Mouse (Mus musculus) forebrain, embryonic 11.5 days (tissue): Measurements from ENCODE around the gene 4933406M09Rik. TPM values are rescaled to one million over a fixed set of nuclear protein-coding genes. Genes with fewer than 3 reads are reported as not detected.

ENCODE experiments used
- ATAC-seq: fragments of 200-750 bp; cut with Nextera tagmentation; replicated peaks from 2 replicates; pipeline ENCODE4 v1.8.0; 2017; ENCODE audit warnings: moderate TSS enrichment; ENCODE audit not compliant: low FRiP score
- DNase-seq: peaks from one replicate; pipeline ENCODE4 v3.0.0-alpha.2; 2017; ENCODE audit warnings: low spot score
- H3K27ac ChIP-seq: fragments of 300-500 bp; sonication (generic); 2 replicates; pipeline ENCODE4 v1.5.1; 2014; ENCODE audit warnings: low read depth, low read length
- H3K27me3 ChIP-seq: fragments of 300-500 bp; sonication (generic); 2 replicates; pipeline ENCODE4 v1.6.1; 2014; ENCODE audit warnings: mild to moderate bottlenecking, low read length, mixed read lengths; ENCODE audit not compliant: control insufficient read depth, insufficient read depth
- H3K36me3 ChIP-seq: fragments of 300-500 bp; sonication (generic); 2 replicates; pipeline ENCODE4 v1.6.1; 2014; ENCODE audit warnings: mild to moderate bottlenecking, low read length, moderate library complexity, mixed read lengths; ENCODE audit not compliant: control insufficient read depth, insufficient read depth
- H3K4me1 ChIP-seq: fragments of 300-500 bp; sonication (generic); replicated peaks from 2 replicates; pipeline ENCODE4 v1.6.1; 2014; ENCODE audit warnings: low read length, mixed read lengths; ENCODE audit not compliant: control insufficient read depth, insufficient read depth
- H3K4me2 ChIP-seq: fragments of 300-500 bp; sonication (generic); 2 replicates; pipeline ENCODE4 v1.6.1; 2014; ENCODE audit warnings: low read depth, mild to moderate bottlenecking, low read length, moderate library complexity, mixed read lengths; ENCODE audit not compliant: severe bottlenecking
- H3K4me3 ChIP-seq: fragments of 300-500 bp; sonication (generic); 2 replicates; pipeline ENCODE4 v1.5.1; 2014; ENCODE audit warnings: low read depth, low read length
- H3K9ac ChIP-seq: fragments of 300-500 bp; sonication (generic); 2 replicates; pipeline ENCODE4 v1.6.1; 2014; ENCODE audit warnings: low read length
- H3K9me3 ChIP-seq: fragments of 300-500 bp; sonication (generic); 2 replicates; pipeline ENCODE4 v1.6.1; 2016; ENCODE audit warnings: low read length, mixed read lengths; ENCODE audit not compliant: control insufficient read depth
- WGBS: fragments of 180-500 bp; shearing (Covaris S2); extraction: QIAGEN DNeasy Blood & Tissue Kit; methylation state at CpG from one replicate; pipeline ENCODE4 v1.1.7; 2014; 5-methylcytosine and 5-hydroxymethylcytosine counted together
- polyA plus RNA-seq: library from polyadenylated mRNA; unstranded; fragments of >200 nt; fragmentation: Nextera tagmentation; extraction: Ambion mirVana; gene quantifications from 2 replicates; pipeline ENCODE4 v1.2.1, GENCODE M21; 2014

4933406M09Rik gene
- polyA plus RNA-seq, 1 experiment from 2014 or later = not detected

- Histone ChIP-seq H3K9ac (no peak overlapping the region), H3K27ac (no peak overlapping the region), H3K36me3 (peaks cover 4% of the 10 kb centered on the region; the same call in 1 of the 2 replicates), H3K4me1 (peaks cover 3% of the 10 kb centered on the region), H3K27me3 (no peaks in the 10 kb centered on the region), H3K4me3 (no peak overlapping the region), H3K9me3 (no peaks in the 10 kb centered on the region), H3K4me2 (no peak overlapping the region)
- 81% methylated on average over 4 of the region's 4 CpGs for WGBS
- ATAC-seq (no peak), DNase-seq (no peak)
These were observed 22.5 kb upstream of the 4933406M09Rik start for GRCm38 (mm10) chr1:134363194-134363593.

GRCm38 (mm10) chr1:134365491-134365890 lies 20.2 kb upstream of the 4933406M09Rik start:
- Histone ChIP-seq H3K9me3 (no peaks in the 10 kb centered on the region), H3K27me3 (no peaks in the 10 kb centered on the region), H3K27ac (no peak overlapping the region), H3K4me2 (no peak overlapping the region), H3K9ac (no peak overlapping the region), H3K4me3 (no peak overlapping the region), H3K4me1 (peaks cover 3% of the 10 kb centered on the region), H3K36me3 (no peaks in the 10 kb centered on the region)
- no peak for ATAC-seq
- 70% methylated on average over 5 of the region's 5 CpGs for WGBS
- DNase-seq = no peak

GRCm38 (mm10) chr1:134368777-134369337 lies 16.9 kb upstream of the 4933406M09Rik start:
- H3K4me2 ChIP-seq = no peak overlapping the region
- H3K4me3 ChIP-seq = no peak overlapping the region
- DNase-seq (peak; percentile 61), ATAC-seq (no peak)
- no peaks in the 10 kb centered on the region for H3K36me3 ChIP-seq
- no peaks in the 10 kb centered on the region for H3K9me3 ChIP-seq
- H3K27me3 ChIP-seq = no peaks in the 10 kb centered on the region
- H3K27ac ChIP-seq = no peak overlapping the region
- no peaks in the 10 kb centered on the region for H3K4me1 ChIP-seq
- H3K9ac ChIP-seq = no peak overlapping the region
- WGBS = 57% methylated on average over 9 of the region's 9 CpGs

- H3K4me1 ChIP-seq = no peaks in the 10 kb centered on the region
- WGBS = 85% methylated on average over 2 of the region's 2 CpGs
- no peak overlapping the region for H3K4me3 ChIP-seq
- H3K4me2 ChIP-seq = no peak overlapping the region
- no peaks in the 10 kb centered on the region for H3K27me3 ChIP-seq
- no peaks in the 10 kb centered on the region for H3K9me3 ChIP-seq
- no peak for ATAC-seq
- no peak overlapping the region for H3K9ac ChIP-seq
- no peak overlapping the region for H3K27ac ChIP-seq
- no peaks in the 10 kb centered on the region for H3K36me3 ChIP-seq
- no peak for DNase-seq
These were observed 11.6 kb upstream of the 4933406M09Rik start for GRCm38 (mm10) chr1:134374124-134374523.

GRCm38 (mm10) chr1:134381051-134381450 lies 4.7 kb upstream of the 4933406M09Rik start:
- no peak overlapping the region for H3K27ac ChIP-seq
- ATAC-seq (no peak), DNase-seq (no peak)
- H3K36me3 ChIP-seq = no peaks in the 10 kb centered on the region
- H3K27me3 ChIP-seq = no peaks in the 10 kb centered on the region; the same call in 1 of the 2 replicates
- no peak overlapping the region for H3K4me2 ChIP-seq
- no peak overlapping the region for H3K9ac ChIP-seq
- no peak overlapping the region for H3K4me3 ChIP-seq
- no peaks in the 10 kb centered on the region for H3K9me3 ChIP-seq
- WGBS = 78% methylated on average over 2 of the region's 2 CpGs
- H3K4me1 ChIP-seq = no peaks in the 10 kb centered on the region

GRCm38 (mm10) chr1:134381795-134382625 lies 3.7 kb upstream of the 4933406M09Rik start:
- H3K27ac ChIP-seq = no peak overlapping the region
- WGBS = 15% methylated on average over 19 of the region's 19 CpGs
- no peak for ATAC-seq
- no peak for DNase-seq
- H3K9ac ChIP-seq = no peak overlapping the region
- H3K9me3 ChIP-seq = no peaks in the 10 kb centered on the region
- peak overlapping the region; percentile 37 for H3K4me2 ChIP-seq
- no peaks in the 10 kb centered on the region for H3K36me3 ChIP-seq
- H3K4me1 ChIP-seq = no peaks in the 10 kb centered on the region
- peak overlapping the region; percentile 10; the same call in 1 of the 2 replicates for H3K4me3 ChIP-seq
- H3K27me3 ChIP-seq = no peaks in the 10 kb centered on the region; the same call in 1 of the 2 replicates

- WGBS = 82% methylated on average over 4 of the region's 4 CpGs
These were observed 1.2 kb upstream of the 4933406M09Rik start for GRCm38 (mm10) chr1:134384581-134384980.

GRCm38 (mm10) chr1:134385176-134385575 lies 564 bp upstream of the 4933406M09Rik start:
- ATAC-seq = no peak
- H3K9me3 ChIP-seq = no peaks in the 10 kb centered on the region
- H3K4me1 ChIP-seq = no peaks in the 10 kb centered on the region
- H3K27me3 ChIP-seq = no peaks in the 10 kb centered on the region; the same call in 1 of the 2 replicates
- DNase-seq = no peak
- no peak overlapping the region for H3K4me2 ChIP-seq
- no peak overlapping the region for H3K4me3 ChIP-seq
- no peak overlapping the region for H3K27ac ChIP-seq
- no peaks in the 10 kb centered on the region for H3K36me3 ChIP-seq
- H3K9ac ChIP-seq = no peak overlapping the region

More at GRCm38 (mm10) chr1:134384581-134384980, 1.2 kb upstream of the 4933406M09Rik start:
- Histone ChIP-seq H3K4me2 (no peak overlapping the region), H3K27ac (no peak overlapping the region), H3K4me3 (no peak overlapping the region), H3K4me1 (no peaks in the 10 kb centered on the region), H3K9me3 (no peaks in the 10 kb centered on the region), H3K9ac (no peak overlapping the region), H3K36me3 (no peaks in the 10 kb centered on the region), H3K27me3 (no peaks in the 10 kb centered on the region; the same call in 1 of the 2 replicates)
- DNase-seq = no peak
- no peak for ATAC-seq
